Mouse (Mus musculus) liver, adult 2 months (tissue): ENCODE data around the gene Fxn. TPM values are rescaled to one million over a fixed set of nuclear protein-coding genes. Genes with fewer than 3 reads are reported as not detected.

Experiments used
- DNase-seq: peaks from one replicate; pipeline ENCODE4 v3.0.0-alpha.2; 2011; ENCODE audit warnings: low read depth, low spot score; ENCODE audit errors: extremely low read depth
- H3K27ac ChIP-seq: fragments of 200-500 bp; replicated peaks from 2 replicates; pipeline ENCODE4 v1.5.1; 2012; ENCODE audit warnings: low read depth, mild to moderate bottlenecking, control low read depth, inconsistent platforms, low read length; ENCODE audit not compliant: insufficient read depth
- H3K27me3 ChIP-seq: fragments of 200-500 bp; 2 replicates; pipeline ENCODE4 v1.6.1; 2012; ENCODE audit warnings: mild to moderate bottlenecking, moderate library complexity, low read length, inconsistent platforms; ENCODE audit not compliant: control insufficient read depth, insufficient read depth
- H3K36me3 ChIP-seq: fragments of 200-500 bp; 2 replicates; pipeline ENCODE4 v1.6.1; 2012; ENCODE audit warnings: low read length, inconsistent platforms; ENCODE audit not compliant: control insufficient read depth, insufficient read depth
- H3K4me1 ChIP-seq: fragments of 200-500 bp; 2 replicates; pipeline ENCODE4 v1.6.1; 2011; ENCODE audit warnings: low read length; ENCODE audit not compliant: control insufficient read depth, insufficient read depth
- H3K4me3 ChIP-seq: fragments of 200-500 bp; 2 replicates; pipeline ENCODE4 v1.5.1; 2011; ENCODE audit warnings: low read depth, mild to moderate bottlenecking, control low read depth, low read length, moderate library complexity; ENCODE audit not compliant: insufficient read depth
- H3K79me2 ChIP-seq: fragments of 200-500 bp; 2 replicates; pipeline ENCODE4 v1.6.1; 2012; ENCODE audit warnings: inconsistent platforms, mild to moderate bottlenecking, low read length, moderate library complexity; ENCODE audit not compliant: control insufficient read depth, insufficient read depth
- H3K9ac ChIP-seq: fragments of 200-500 bp; 2 replicates; pipeline ENCODE4 v1.6.1; 2012; ENCODE audit warnings: low read depth, mild to moderate bottlenecking, control low read depth, inconsistent platforms, low read length
- CTCF ChIP-seq: fragments of 200-500 bp; IDR thresholded peaks from 2 replicates; pipeline ENCODE4 v1.5.1; 2011; ENCODE audit warnings: low read depth, low read length, control low read depth
- POLR2A ChIP-seq: fragments of 200-500 bp; IDR thresholded peaks from 2 replicates; pipeline ENCODE4 v1.6.1; 2011; ENCODE audit warnings: low read length, control low read depth; ENCODE audit not compliant: insufficient read depth; ENCODE audit errors: extremely low read depth
- WGBS: fragments of 180-500 bp; shearing (Covaris S2); methylation state at CpG from one replicate; pipeline ENCODE4 v1.1.7; 2018; 5-methylcytosine and 5-hydroxymethylcytosine counted together
- polyA plus RNA-seq: library from polyadenylated mRNA; depleted of rRNA; stranded (reverse); fragments of >200 nt; gene quantifications from 2 replicates; pipeline ENCODE4 v1.2.3, GENCODE M21; 2012
- total RNA-seq: library from RNA; depleted of rRNA; stranded (reverse); fragments of >200 nt; gene quantifications from 2 replicates; pipeline ENCODE4 v1.2.3, GENCODE M21; 2014

The Fxn gene
- total and polyA plus RNA-seq, 2 experiments, result 10.9 to 20.6 TPM

GRCm38 (mm10) chr19:24271326-24271725, 9.1 kb downstream of the Fxn start:
- Histone ChIP-seq H3K4me3 (no peak overlapping the region), H3K79me2 (no peaks in the 10 kb centered on the region), H3K27ac (peak overlapping the region; percentile 42), H3K9ac (no peak overlapping the region), H3K27me3 (no peaks in the 10 kb centered on the region), H3K4me1 (peaks cover 25% of the 10 kb centered on the region), H3K36me3 (peaks cover 2% of the 10 kb centered on the region; the same call in 1 of the 2 replicates)
- 12% methylated on average over 7 of the region's 7 CpGs for WGBS
- TF ChIP-seq CTCF, result no peak
- TF ChIP-seq POLR2A, result 0 out of 2 replicates have a peak, but pooled peaks have one; percentile 30
- peak; percentile 98 for DNase-seq

- TF ChIP-seq POLR2A (no peak), CTCF (no peak)
- Histone ChIP-seq H3K4me3 (no peak overlapping the region), H3K36me3 (no peaks in the 10 kb centered on the region), H3K27me3 (no peaks in the 10 kb centered on the region), H3K9ac (no peak overlapping the region), H3K79me2 (no peaks in the 10 kb centered on the region), H3K4me1 (peaks cover 32% of the 10 kb centered on the region), H3K27ac (no peak overlapping the region; the same call in 1 of the 2 replicates)
- WGBS, result 59% methylated on average over 4 of the region's 4 CpGs
- no peak for DNase-seq
These were observed 11.9 kb downstream of the Fxn start for GRCm38 (mm10) chr19:24268531-24268930.

- H3K36me3 ChIP-seq, result no peaks in the 10 kb centered on the region; the same call in 1 of the 2 replicates
- WGBS, result 25% methylated on average over 7 of the region's 7 CpGs
These were observed 14.2 kb downstream of the Fxn start for GRCm38 (mm10) chr19:24266046-24266830.

GRCm38 (mm10) chr19:24264991-24265390, 15.4 kb downstream of the Fxn start:
- Histone ChIP-seq H3K4me1 (peaks cover 22% of the 10 kb centered on the region), H3K36me3 (peaks cover 3% of the 10 kb centered on the region; the same call in 1 of the 2 replicates), H3K4me3 (no peak overlapping the region), H3K79me2 (no peaks in the 10 kb centered on the region), H3K27ac (peak overlapping the region; percentile 91; the same call in 1 of the 2 replicates), H3K9ac (no peak overlapping the region), H3K27me3 (no peaks in the 10 kb centered on the region)
- TF ChIP-seq CTCF, result peak; percentile 76
- TF ChIP-seq POLR2A, result no peak
- DNase-seq, result peak; percentile 86
- 19% methylated on average over 7 of the region's 7 CpGs for WGBS

More at GRCm38 (mm10) chr19:24266046-24266830, 14.2 kb downstream of the Fxn start:
- Histone ChIP-seq H3K4me1 (peaks cover 32% of the 10 kb centered on the region), H3K9ac (peak overlapping the region; percentile 59), H3K27me3 (no peaks in the 10 kb centered on the region), H3K79me2 (no peaks in the 10 kb centered on the region), H3K27ac (peak overlapping the region; percentile 91), H3K4me3 (peak overlapping the region; percentile 22; the same call in 1 of the 2 replicates)
- peak; percentile 92 for DNase-seq
- 0 out of 2 replicates have a peak, but pooled peaks have one; percentile 16 for TF ChIP-seq POLR2A
- TF ChIP-seq CTCF, result no peak

GRCm38 (mm10) chr19:24262736-24263135, 17.7 kb downstream of the Fxn start:
- no peak overlapping the region for H3K4me3 ChIP-seq
- DNase-seq, result no peak
- WGBS, result 96% methylated on average over 14 of the region's 14 CpGs
- H3K27ac ChIP-seq, result no peak overlapping the region
- H3K9ac ChIP-seq, result no peak overlapping the region
- H3K27me3 ChIP-seq, result no peaks in the 10 kb centered on the region
- H3K79me2 ChIP-seq, result no peaks in the 10 kb centered on the region
- H3K36me3 ChIP-seq, result peaks cover 4% of the 10 kb centered on the region; the same call in 1 of the 2 replicates
- H3K4me1 ChIP-seq, result peaks cover 15% of the 10 kb centered on the region
- no peak for TF ChIP-seq CTCF
- no peak for TF ChIP-seq POLR2A
